Mouse (Mus musculus) G1E (cell line): ENCODE measurements around the gene Glis2.

ENCODE experiments used
- CTCF ChIP-seq: IDR thresholded peaks from 2 replicates; pipeline ENCODE4 v1.5.1; 2012; ENCODE audit warnings: low read depth, low read length, inconsistent platforms, mixed read lengths
- TAL1 ChIP-seq: conservative IDR thresholded peaks from 2 replicates; pipeline ENCODE4 v1.6.1; 2012; ENCODE audit warnings: low read depth, low read length, inconsistent platforms, mixed read lengths

DNA sequence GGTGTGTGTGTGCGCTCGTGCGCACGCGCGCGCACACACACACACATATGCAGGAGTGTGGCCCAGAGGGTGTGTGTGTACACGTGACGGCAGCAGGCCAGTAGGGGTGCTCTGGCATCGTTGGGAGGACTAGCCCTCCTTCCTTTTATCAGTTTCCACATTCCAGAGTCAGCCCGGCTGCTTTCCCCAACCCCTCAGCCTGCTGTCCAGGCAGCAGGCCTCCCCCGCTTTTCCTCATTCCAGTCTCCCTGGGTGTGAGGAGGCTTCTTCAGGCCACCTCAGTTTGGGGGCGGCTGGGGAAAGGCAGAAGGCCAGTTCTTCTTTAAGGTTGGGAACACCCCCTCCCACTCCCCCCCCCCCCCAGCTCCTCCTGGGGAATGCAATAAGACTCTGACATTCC is 47.7 kb downstream of the Glis2 start:
- TF ChIP-seq TAL1 (no peak), CTCF (no peak)
